Mouse (Mus musculus) limb, embryonic 14.5 days (tissue): Measurements from ENCODE around the gene Ptchd1. TPM values are rescaled to one million over a fixed set of nuclear protein-coding genes. Genes with fewer than 3 reads are reported as not detected.

Experiments
- ATAC-seq: fragments of 200-750 bp; cut with Nextera tagmentation; 2 replicates; pipeline ENCODE4 v1.8.0; 2017; ENCODE audit warnings: low read depth, moderate number of reproducible peaks, moderate TSS enrichment; ENCODE audit not compliant: low FRiP score
- DNase-seq: peaks from one replicate; pipeline ENCODE4 v3.0.0-alpha.2; 2015; ENCODE audit warnings: low spot score
- H3K27ac ChIP-seq: fragments of 300-500 bp; sonication (generic); replicated peaks from 2 replicates; pipeline ENCODE4 v1.5.1; 2014; ENCODE audit warnings: low read depth, mild to moderate bottlenecking, low read length, moderate library complexity, mixed read lengths
- H3K27me3 ChIP-seq: fragments of 300-500 bp; sonication (generic); 2 replicates; pipeline ENCODE4 v1.6.1; 2014; ENCODE audit warnings: low read length, mixed read lengths; ENCODE audit not compliant: control insufficient read depth, insufficient read depth
- H3K36me3 ChIP-seq: fragments of 300-500 bp; sonication (generic); 2 replicates; pipeline ENCODE4 v1.6.1; 2014; ENCODE audit warnings: mild to moderate bottlenecking, low read length, moderate library complexity, mixed read lengths; ENCODE audit not compliant: control insufficient read depth, insufficient read depth
- H3K4me1 ChIP-seq: fragments of 300-500 bp; sonication (generic); 2 replicates; pipeline ENCODE4 v1.6.1; 2014; ENCODE audit warnings: antibody characterized with exemption, low read length, mixed read lengths; ENCODE audit not compliant: control insufficient read depth, insufficient read depth
- H3K4me2 ChIP-seq: fragments of 300-500 bp; sonication (generic); replicated peaks from 2 replicates; pipeline ENCODE4 v1.6.1; 2014; ENCODE audit warnings: low read depth, mild to moderate bottlenecking, low read length, moderate library complexity; ENCODE audit not compliant: severe bottlenecking
- H3K4me3 ChIP-seq: fragments of 300-500 bp; sonication (generic); replicated peaks from 2 replicates; pipeline ENCODE4 v1.5.1; 2014; ENCODE audit warnings: low read length
- H3K9ac ChIP-seq: fragments of 300-500 bp; sonication (generic); 2 replicates; pipeline ENCODE4 v1.6.1; 2014; ENCODE audit warnings: mild to moderate bottlenecking, low read depth, low read length, moderate library complexity; ENCODE audit not compliant: severe bottlenecking
- H3K9me3 ChIP-seq: fragments of 300-500 bp; sonication (generic); 2 replicates; pipeline ENCODE4 v1.6.1; 2016; ENCODE audit warnings: low read length; ENCODE audit not compliant: control insufficient read depth
- POLR2A ChIP-seq: fragments of 200-500 bp; IDR thresholded peaks from 2 replicates; pipeline ENCODE4 v1.8.0; 2012; ENCODE audit warnings: inconsistent platforms, mild to moderate bottlenecking, moderate library complexity, borderline replicate concordance; ENCODE audit not compliant: insufficient read depth, insufficient read length; ENCODE audit errors: extremely low read depth
- WGBS: fragments of 180-500 bp; shearing (Covaris S2); extraction: QIAGEN DNeasy Blood & Tissue Kit; methylation state at CpG from one replicate; pipeline ENCODE4 v1.1.7; 2014; 5-methylcytosine and 5-hydroxymethylcytosine counted together
- polyA plus RNA-seq, 2 experiments: library from polyadenylated mRNA; depleted of rRNA in 1 of 2; stranded (reverse) in 1 of 2; unstranded in 1 of 2; fragments of >200 nt; fragmentation: Nextera tagmentation in 1 of 2; extraction: Ambion mirVana in 1 of 2; gene quantifications; 2 replicates each; pipeline versions ENCODE4 v1.2.1 to v1.2.3; 2012 to 2014

Gene Ptchd1
- polyA plus RNA-seq, 2 experiments, result 0.85 to 2.3 TPM

- H3K27ac ChIP-seq, result no peak overlapping the region
- TF ChIP-seq POLR2A, result no peak
- H3K9me3 ChIP-seq, result no peaks in the 10 kb centered on the region
- no peak overlapping the region for H3K9ac ChIP-seq
- DNase-seq, result no peak
- H3K4me2 ChIP-seq, result no peak overlapping the region
- H3K27me3 ChIP-seq, result no peaks in the 10 kb centered on the region
- no peaks in the 10 kb centered on the region for H3K36me3 ChIP-seq
- H3K4me1 ChIP-seq, result no peaks in the 10 kb centered on the region
- ATAC-seq, result no peak
- no peak overlapping the region for H3K4me3 ChIP-seq
Measured at GRCm38 (mm10) chrX:155596390-155596789, 27.2 kb downstream of the Ptchd1 start.

- 45% methylated on average over 1 of the region's 1 CpGs for WGBS
- Histone ChIP-seq H3K9ac (no peak overlapping the region), H3K27ac (no peak overlapping the region), H3K36me3 (no peaks in the 10 kb centered on the region), H3K4me1 (no peaks in the 10 kb centered on the region), H3K27me3 (no peaks in the 10 kb centered on the region), H3K4me3 (no peak overlapping the region), H3K9me3 (no peaks in the 10 kb centered on the region), H3K4me2 (no peak overlapping the region)
- DNase-seq (no peak), ATAC-seq (no peak)
- TF ChIP-seq POLR2A, result no peak
Measured at GRCm38 (mm10) chrX:155594685-155595084, 28.9 kb downstream of the Ptchd1 start.

DNA sequence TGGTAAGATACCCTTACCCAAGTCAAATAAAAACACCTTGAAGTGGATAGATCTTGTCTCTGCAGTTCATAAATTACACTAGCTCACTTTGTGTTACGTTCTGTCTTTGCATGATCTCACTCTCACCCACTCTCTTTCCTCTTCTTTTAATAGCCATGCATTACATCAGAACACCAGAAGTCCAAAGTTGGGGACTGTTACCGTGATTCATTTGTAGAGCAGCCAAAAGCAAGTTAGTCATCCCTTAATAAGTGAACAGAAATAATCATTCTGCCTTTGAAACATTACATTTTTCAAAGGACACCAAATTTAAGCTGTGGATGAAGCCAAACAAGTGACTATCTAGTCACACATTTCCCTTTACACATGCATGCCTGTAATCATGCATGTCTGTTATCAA lies 31.1 kb downstream of the Ptchd1 start:
- no peaks in the 10 kb centered on the region for H3K27me3 ChIP-seq
- H3K4me1 ChIP-seq, result no peaks in the 10 kb centered on the region
- DNase-seq (no peak), ATAC-seq (no peak)
- 63% methylated on average over 2 of the region's 2 CpGs for WGBS
- no peaks in the 10 kb centered on the region for H3K36me3 ChIP-seq
- TF ChIP-seq POLR2A, result no peak
- no peak overlapping the region for H3K4me3 ChIP-seq
- H3K9me3 ChIP-seq, result no peaks in the 10 kb centered on the region
- H3K9ac ChIP-seq, result no peak overlapping the region
- H3K4me2 ChIP-seq, result no peak overlapping the region
- no peak overlapping the region for H3K27ac ChIP-seq

- Histone ChIP-seq H3K4me1 (no peaks in the 10 kb centered on the region), H3K27ac (no peak overlapping the region), H3K27me3 (no peaks in the 10 kb centered on the region), H3K4me2 (no peak overlapping the region), H3K9ac (no peak overlapping the region), H3K4me3 (no peak overlapping the region), H3K9me3 (no peaks in the 10 kb centered on the region), H3K36me3 (no peaks in the 10 kb centered on the region)
- no peak for ATAC-seq
- DNase-seq, result no peak
- no peak for TF ChIP-seq POLR2A
- WGBS, result 81% methylated on average over 3 of the region's 3 CpGs
Measured at GRCm38 (mm10) chrX:155591490-155591889, 32.1 kb downstream of the Ptchd1 start.

DNA sequence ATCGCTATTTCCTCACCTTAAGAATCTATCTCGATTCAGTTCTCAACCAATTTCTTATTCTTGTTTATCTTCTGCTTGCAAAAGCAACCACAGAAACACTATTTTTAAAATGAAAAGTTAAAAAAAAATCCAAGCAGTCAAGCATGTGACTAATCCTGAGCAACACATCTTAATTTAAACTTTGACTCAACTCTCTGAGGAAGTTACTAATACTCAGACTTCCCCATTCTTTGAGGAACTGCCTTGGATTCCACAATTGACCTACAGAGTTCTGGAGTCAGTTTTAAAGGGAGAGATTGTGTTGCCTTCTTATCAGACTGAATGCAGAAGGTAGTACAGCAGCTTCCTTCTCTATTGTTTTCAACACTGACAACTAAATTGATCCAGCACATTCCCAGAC lies 39.0 kb downstream of the Ptchd1 start:
- Histone ChIP-seq H3K4me3 (no peak overlapping the region), H3K4me2 (no peak overlapping the region), H3K27me3 (no peaks in the 10 kb centered on the region), H3K27ac (no peak overlapping the region), H3K36me3 (no peaks in the 10 kb centered on the region), H3K4me1 (no peaks in the 10 kb centered on the region), H3K9ac (no peak overlapping the region), H3K9me3 (no peaks in the 10 kb centered on the region)
- no peak for TF ChIP-seq POLR2A
- ATAC-seq (no peak), DNase-seq (no peak)
- WGBS, result 83% methylated on average over 2 of the region's 2 CpGs

DNA sequence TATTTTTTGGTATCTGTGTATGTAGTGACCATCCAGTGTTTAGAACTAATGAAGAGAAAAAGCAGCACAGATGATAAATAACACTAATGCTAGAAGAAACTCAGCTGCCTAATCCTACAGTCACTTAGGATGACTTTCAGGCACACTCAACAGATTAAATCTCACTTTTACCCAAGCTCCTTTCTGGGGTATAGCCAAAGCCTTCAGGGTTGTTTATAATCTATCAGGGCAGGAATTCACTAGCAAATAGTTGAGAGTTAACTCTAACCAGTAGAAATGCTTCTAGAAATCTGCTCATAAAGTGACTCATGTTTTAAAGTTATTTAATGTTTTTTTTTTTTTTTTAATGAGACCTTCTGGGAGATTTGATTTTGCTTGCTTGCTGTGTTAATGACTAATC lies 43.8 kb downstream of the Ptchd1 start:
- Histone ChIP-seq H3K4me2 (no peak overlapping the region), H3K27ac (no peak overlapping the region), H3K9me3 (no peaks in the 10 kb centered on the region), H3K27me3 (no peaks in the 10 kb centered on the region), H3K36me3 (no peaks in the 10 kb centered on the region), H3K9ac (no peak overlapping the region), H3K4me3 (no peak overlapping the region), H3K4me1 (no peaks in the 10 kb centered on the region)
- ATAC-seq, result no peak
- no peak for DNase-seq
- TF ChIP-seq POLR2A, result no peak
